Mouse (Mus musculus): Measurements from ENCODE around the gene Glb1l. TPM values are rescaled to one million over a fixed set of nuclear protein-coding genes. Genes with fewer than 3 reads are reported as not detected.
"Not testable (repeated sequence)": the region's sequence is repeated elsewhere in the genome, so short reads cannot be mapped to it uniquely, and the experiment has no call there.

The Glb1l gene
- polyA plus RNA-seq, 1 experiment from 2014 or later, result 20.0 TPM

DNA sequence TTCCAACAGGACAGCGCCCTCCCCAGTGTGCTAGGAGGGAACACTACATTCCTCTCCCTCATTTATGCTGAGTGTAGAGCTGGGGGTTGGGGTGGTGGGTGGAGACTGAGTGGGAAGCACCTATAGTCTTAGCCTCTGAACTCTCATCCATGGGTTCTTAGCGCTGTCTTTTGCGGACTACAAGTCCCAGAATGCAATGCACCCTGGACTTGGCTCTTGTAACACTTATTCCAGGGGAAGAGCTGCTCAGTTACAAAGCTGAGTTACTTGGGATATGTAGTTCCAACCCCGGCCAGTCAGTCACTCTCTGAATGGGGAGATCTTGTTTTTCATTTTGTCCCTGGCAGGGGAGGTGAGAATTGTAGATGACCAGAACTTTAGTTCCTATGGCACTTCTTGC is 34.2 kb upstream of the Glb1l start:
- Histone ChIP-seq H3K9me3 (no peaks in the 10 kb centered on the region), H3K9ac (replicated peaks) (no peak overlapping the region), H3K4me1 (peaks cover 12% of the 10 kb centered on the region), H3K4me2 (replicated peaks) (no peak overlapping the region), H3K27ac (replicated peaks) (no peak overlapping the region), H3K4me3 (no peak overlapping the region), H3K36me3 (peaks cover 16% of the 10 kb centered on the region; the same call in 1 of the 2 replicates), H3K27me3 (no peaks in the 10 kb centered on the region)
- WGBS, result 19% methylated on average over 4 of the region's 4 CpGs
- peak; percentile 84 for ATAC-seq (replicated peaks)

GRCm38 (mm10) chr1:75244175-75244826 is 33.7 kb upstream of the Glb1l start:
- H3K27ac ChIP-seq (replicated peaks), result no peak overlapping the region
- no peak; the same call in none of the 2 replicates for ATAC-seq (replicated peaks)
- no peak overlapping the region for H3K4me2 ChIP-seq (replicated peaks)
- peaks cover 17% of the 10 kb centered on the region; the same call in 1 of the 2 replicates for H3K36me3 ChIP-seq
- H3K9me3 ChIP-seq, result no peaks in the 10 kb centered on the region
- no peak overlapping the region for H3K9ac ChIP-seq (replicated peaks)
- H3K27me3 ChIP-seq, result no peaks in the 10 kb centered on the region
- 89% methylated on average over 12 of the region's 12 CpGs for WGBS
- H3K4me1 ChIP-seq, result peaks cover 12% of the 10 kb centered on the region
- no peak overlapping the region for H3K4me3 ChIP-seq

GRCm38 (mm10) chr1:75243411-75243810 is 32.8 kb upstream of the Glb1l start:
- H3K4me1 ChIP-seq, result peaks cover 10% of the 10 kb centered on the region
- no peak overlapping the region for H3K9ac ChIP-seq (replicated peaks)
- WGBS, result 92% methylated on average over 14 of the region's 14 CpGs
- no peak overlapping the region for H3K4me3 ChIP-seq
- no peak overlapping the region for H3K4me2 ChIP-seq (replicated peaks)
- no peaks in the 10 kb centered on the region for H3K9me3 ChIP-seq
- H3K27ac ChIP-seq (replicated peaks), result no peak overlapping the region
- no peaks in the 10 kb centered on the region for H3K27me3 ChIP-seq
- H3K36me3 ChIP-seq, result peaks cover 17% of the 10 kb centered on the region; the same call in 1 of the 2 replicates
- no peak for ATAC-seq (replicated peaks)

DNA sequence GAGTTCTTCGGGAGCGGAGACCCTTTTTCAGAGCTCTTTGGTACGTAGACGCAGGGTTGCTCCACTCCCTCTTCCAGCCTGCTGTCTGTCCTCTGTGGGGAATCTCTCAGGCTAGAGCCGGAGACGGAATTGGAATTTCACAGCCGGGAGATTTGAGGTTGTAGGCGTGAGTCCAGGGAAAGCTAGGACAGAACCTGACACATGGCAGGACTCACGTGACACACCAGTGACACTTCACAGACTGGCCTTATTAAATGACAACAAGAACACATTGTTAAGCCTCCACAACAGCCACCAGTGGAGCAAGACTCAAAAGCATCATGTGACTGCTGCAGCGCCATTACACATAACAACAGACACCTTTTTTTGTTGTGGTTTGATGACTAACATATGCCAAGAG is 29.0 kb upstream of the Glb1l start:
- H3K27me3 ChIP-seq, result no peaks in the 10 kb centered on the region
- WGBS, result 81% methylated on average over 10 of the region's 10 CpGs
- peaks cover 17% of the 10 kb centered on the region; the same call in 1 of the 2 replicates for H3K36me3 ChIP-seq
- H3K27ac ChIP-seq (replicated peaks), result no peak overlapping the region
- H3K4me2 ChIP-seq (replicated peaks), result no peak overlapping the region
- H3K4me1 ChIP-seq, result peaks cover 20% of the 10 kb centered on the region
- H3K9ac ChIP-seq (replicated peaks), result no peak overlapping the region
- ATAC-seq (replicated peaks), result no peak
- H3K4me3 ChIP-seq, result no peak overlapping the region
- H3K9me3 ChIP-seq, result no peaks in the 10 kb centered on the region

GRCm38 (mm10) chr1:75236117-75237050 is 25.8 kb upstream of the Glb1l start, which contains the start of gene Dnajb2:
Dnajb2 (plus strand) TSS chr1:75236406.
- Histone ChIP-seq H3K9ac (replicated peaks) (peak within 1 kb of the TSS; percentile 74), H3K27me3 (0 out of 2 replicates have a peak, but pooled peaks cover 5% of the 10 kb centered on the region), H3K4me2 (replicated peaks) (peak within 1 kb of the TSS; percentile 88), H3K4me3 (peak within 1 kb of the TSS; percentile 67), H3K4me1 (peaks cover 25% of the 10 kb centered on the region), H3K9me3 (no peaks in the 10 kb centered on the region), H3K27ac (replicated peaks) (peak within 1 kb of the TSS; percentile 78), H3K36me3 (peaks cover 12% of the 10 kb centered on the region; the same call in 1 of the 2 replicates)
- ATAC-seq (replicated peaks), result peak; percentile 84
- WGBS, result under 1% methylated on average over 64 of the region's 64 CpGs

DNA sequence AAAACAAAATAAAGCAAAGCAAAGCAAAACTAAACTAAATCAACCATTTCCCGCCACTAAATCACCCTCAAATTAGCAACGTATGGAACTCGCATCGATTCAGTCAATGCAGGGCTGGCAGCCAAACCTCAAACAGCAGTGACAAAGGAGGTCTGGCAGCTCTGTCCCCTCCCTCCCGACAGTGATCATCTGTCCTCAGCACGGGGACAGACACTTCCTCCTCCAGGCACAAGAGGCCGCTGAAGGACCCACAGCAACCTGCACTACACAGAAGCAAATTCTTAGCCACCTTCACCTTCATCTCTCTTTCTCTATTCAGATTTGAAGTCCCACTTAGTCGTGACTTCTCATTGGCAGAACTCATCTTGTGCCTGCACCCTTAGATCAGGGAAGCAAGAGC is 24.0 kb upstream of the Glb1l start:
- 0% methylated on average over 8 of the region's 8 CpGs for WGBS
- Histone ChIP-seq H3K27me3 (0 out of 2 replicates have a peak, but pooled peaks cover 5% of the 10 kb centered on the region), H3K4me1 (peaks cover 25% of the 10 kb centered on the region), H3K27ac (replicated peaks) (0 out of 2 replicates have a peak overlapping the region, but pooled peaks have one; percentile 4), H3K4me2 (replicated peaks) (no peak overlapping the region), H3K4me3 (no peak overlapping the region), H3K9me3 (no peaks in the 10 kb centered on the region), H3K9ac (replicated peaks) (no peak overlapping the region), H3K36me3 (no peaks in the 10 kb centered on the region)
- peak; percentile 67 for ATAC-seq (replicated peaks)

DNA sequence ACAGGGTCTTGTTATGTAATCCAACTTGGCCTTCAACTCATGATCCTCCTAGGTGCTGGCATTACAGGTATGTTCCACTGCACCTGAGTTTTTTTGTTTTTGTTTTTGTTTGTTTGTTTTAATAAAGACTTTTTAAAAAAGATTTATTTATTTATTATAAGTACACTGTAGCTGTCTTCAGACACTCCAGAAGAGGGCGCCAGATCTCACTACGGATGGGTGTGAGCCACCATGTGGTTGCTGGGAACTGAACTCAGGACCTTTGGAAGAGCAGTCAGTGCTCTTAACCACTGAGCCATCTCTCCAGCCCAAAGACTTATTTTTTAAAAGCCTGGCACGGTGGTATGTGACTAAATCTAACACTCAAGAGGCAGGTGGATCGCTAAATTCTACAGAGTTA is 21.9 kb upstream of the Glb1l start:
- not testable (repeated sequence) for H3K27me3 ChIP-seq

DNA sequence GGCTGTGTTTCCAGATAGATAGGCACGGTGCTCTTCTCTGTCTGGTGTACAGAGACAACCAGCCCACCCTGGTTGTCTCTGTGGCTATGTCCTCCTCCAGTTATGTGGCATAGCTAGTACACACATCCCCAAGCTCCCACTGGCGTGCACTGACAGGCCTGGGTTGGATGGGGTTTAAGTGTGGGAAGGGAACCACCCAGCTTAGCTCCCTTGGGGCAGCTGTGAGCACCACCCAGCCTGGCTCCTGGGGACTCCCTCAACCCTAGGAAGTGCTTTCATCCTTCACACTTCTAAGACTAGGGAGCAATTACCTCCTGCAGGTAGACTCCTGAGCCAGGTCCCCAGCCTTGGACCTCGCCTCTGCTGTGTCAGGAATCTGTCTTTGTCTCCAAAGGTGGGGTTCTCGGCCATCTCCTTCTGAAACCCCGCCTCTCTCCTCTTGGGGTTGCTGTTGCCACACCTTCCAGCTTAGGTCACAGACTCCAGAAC is 21.1 kb upstream of the Glb1l start, which contains the start of gene A630095N17Rik:
Gene A630095N17Rik (minus strand): TSS at position 439 of the 489 bp plus-strand sequence.
- H3K27me3 ChIP-seq, result 0 out of 2 replicates have a peak, but pooled peaks cover 5% of the 10 kb centered on the region
- WGBS, result 76% methylated on average over 5 of the region's 5 CpGs
- no peak for ATAC-seq (replicated peaks)
- H3K4me1 ChIP-seq, result peaks cover 17% of the 10 kb centered on the region
- H3K27ac ChIP-seq (replicated peaks), result no peak within 1 kb of the TSS
- no peak within 1 kb of the TSS for H3K4me3 ChIP-seq
- H3K9ac ChIP-seq (replicated peaks), result no peak within 1 kb of the TSS
- no peaks in the 10 kb centered on the region for H3K36me3 ChIP-seq
- H3K4me2 ChIP-seq (replicated peaks), result no peak within 1 kb of the TSS
- H3K9me3 ChIP-seq, result no peaks in the 10 kb centered on the region

More for the DNA sequence above, 21.9 kb upstream of the Glb1l start:
- not testable (repeated sequence) for H3K9me3 ChIP-seq; H3K36me3 ChIP-seq; H3K9ac ChIP-seq (replicated peaks); H3K4me3 ChIP-seq; H3K27ac ChIP-seq (replicated peaks); H3K4me2 ChIP-seq (replicated peaks); ATAC-seq (replicated peaks)
- H3K4me1 ChIP-seq, result peaks cover 24% of the 10 kb centered on the region
- WGBS, result 72% methylated on average over 4 of the region's 4 CpGs

DNA sequence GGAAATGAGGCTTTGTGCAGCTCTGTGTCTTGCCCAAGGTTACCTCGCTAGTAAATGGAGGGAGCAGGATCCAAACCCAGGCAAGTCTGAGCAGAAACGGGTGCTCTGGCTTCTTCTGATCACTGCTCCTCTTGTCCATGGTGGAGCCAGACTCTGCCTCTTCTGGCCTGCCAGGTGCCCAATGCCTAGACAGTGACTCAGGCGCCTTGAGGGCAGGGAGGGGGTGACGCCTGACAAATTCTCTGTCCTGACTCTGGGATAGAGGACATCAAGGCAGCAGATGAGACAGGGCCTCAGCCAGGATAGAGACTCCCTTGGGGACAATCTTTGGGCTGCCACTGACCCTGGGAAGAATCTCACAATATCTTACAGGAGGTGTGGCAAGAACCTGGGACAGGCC is 20.6 kb upstream of the Glb1l start:
- no peak overlapping the region for H3K27ac ChIP-seq (replicated peaks)
- no peaks in the 10 kb centered on the region for H3K36me3 ChIP-seq
- H3K27me3 ChIP-seq, result 0 out of 2 replicates have a peak, but pooled peaks cover 5% of the 10 kb centered on the region
- WGBS, result 82% methylated on average over 4 of the region's 4 CpGs
- no peak overlapping the region for H3K9ac ChIP-seq (replicated peaks)
- no peak for ATAC-seq (replicated peaks)
- no peak overlapping the region for H3K4me2 ChIP-seq (replicated peaks)
- H3K4me1 ChIP-seq, result peaks cover 17% of the 10 kb centered on the region
- no peak overlapping the region for H3K4me3 ChIP-seq
- no peaks in the 10 kb centered on the region for H3K9me3 ChIP-seq

DNA sequence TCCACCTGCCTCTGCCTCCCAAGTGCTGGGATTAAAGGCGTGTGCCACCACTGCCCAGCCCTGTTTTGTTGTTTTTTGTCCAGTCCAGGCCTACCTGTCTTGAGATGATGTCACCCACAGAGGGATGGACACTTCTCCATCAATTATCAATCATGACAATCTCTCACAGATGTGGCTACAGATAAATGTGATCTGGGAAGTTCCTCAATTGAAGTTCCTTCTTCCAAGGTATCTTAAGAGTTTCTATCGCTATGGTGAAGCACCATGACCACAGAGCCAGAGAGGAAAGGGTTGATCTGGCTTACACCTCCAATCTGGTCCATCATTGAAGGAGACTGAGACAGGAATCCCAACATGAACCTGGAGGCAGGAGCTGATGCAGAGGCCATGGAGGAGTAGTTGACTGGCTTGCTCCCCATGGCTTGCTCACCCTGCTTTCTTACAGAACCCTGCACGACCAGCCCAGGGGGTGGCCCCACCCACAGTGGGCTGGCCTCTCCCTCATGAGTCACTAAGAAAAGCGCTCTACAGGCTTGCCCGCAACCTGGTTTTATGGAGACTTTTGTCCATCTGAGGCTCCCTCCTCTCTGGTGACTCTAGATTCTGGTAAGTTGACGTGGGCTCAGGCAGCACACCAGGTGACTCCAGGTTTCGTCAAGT is 19.9 kb upstream of the Glb1l start:
- ATAC-seq (replicated peaks), result no peak
- Histone ChIP-seq H3K36me3 (no peaks in the 10 kb centered on the region), H3K4me3 (no peak overlapping the region), H3K27ac (replicated peaks) (no peak overlapping the region), H3K27me3 (0 out of 2 replicates have a peak, but pooled peaks cover 5% of the 10 kb centered on the region), H3K9me3 (no peaks in the 10 kb centered on the region), H3K4me2 (replicated peaks) (no peak overlapping the region), H3K4me1 (peaks cover 10% of the 10 kb centered on the region), H3K9ac (replicated peaks) (no peak overlapping the region)
- 79% methylated on average over 7 of the region's 7 CpGs for WGBS

DNA sequence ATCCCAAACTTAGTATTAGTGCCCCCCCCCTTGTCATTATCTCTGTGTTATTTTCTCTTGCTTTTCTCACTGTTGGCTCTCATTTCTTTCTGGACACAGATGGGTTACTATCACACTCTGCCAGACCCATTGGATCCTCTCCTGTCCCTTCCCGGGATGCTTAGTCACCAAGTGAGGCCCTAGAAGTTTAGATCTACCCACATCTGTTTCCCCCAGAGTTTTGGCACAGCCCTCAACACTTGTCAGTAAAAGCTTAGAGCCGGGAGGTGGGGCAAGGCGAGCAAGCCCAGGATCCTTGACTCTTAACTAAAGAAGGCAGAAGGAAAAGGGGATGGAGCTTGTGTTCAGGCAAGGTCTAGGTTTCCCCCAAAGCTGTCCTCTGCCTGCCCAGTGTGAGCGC is 18.5 kb upstream of the Glb1l start:
- ATAC-seq (replicated peaks), result no peak
- Histone ChIP-seq H3K36me3 (no peaks in the 10 kb centered on the region), H3K4me2 (replicated peaks) (no peak overlapping the region)

More for the DNA sequence above, 18.5 kb upstream of the Glb1l start:
- Histone ChIP-seq H3K4me3 (no peak overlapping the region), H3K27ac (replicated peaks) (no peak overlapping the region), H3K27me3 (0 out of 2 replicates have a peak, but pooled peaks cover 5% of the 10 kb centered on the region), H3K4me1 (0 out of 2 replicates have a peak, but pooled peaks cover 1% of the 10 kb centered on the region), H3K9ac (replicated peaks) (no peak overlapping the region), H3K9me3 (no peaks in the 10 kb centered on the region)
- 72% methylated on average over 4 of the region's 4 CpGs for WGBS

Measured in forebrain, embryonic 15.5 days (tissue).